Mouse (Mus musculus) lung, postnatal 0 days (tissue): Measurements from ENCODE around the gene Gen1. TPM values are rescaled to one million over a fixed set of nuclear protein-coding genes. Genes with fewer than 3 reads are reported as not detected.

ENCODE experiments used
- ATAC-seq: fragments of 200-750 bp; cut with Nextera tagmentation; 2 replicates; pipeline ENCODE4 v1.8.0; 2017; ENCODE audit warnings: moderate library complexity
- DNase-seq: peaks from one replicate; pipeline ENCODE4 v3.0.0-alpha.2; 2016; ENCODE audit warnings: low spot score
- H3K27ac ChIP-seq: fragments of 300-500 bp; sonication (generic); 2 replicates; pipeline ENCODE4 v1.5.1; 2014; ENCODE audit warnings: antibody characterized with exemption, mild to moderate bottlenecking, low read length, mixed read lengths
- H3K27me3 ChIP-seq: fragments of 300-500 bp; sonication (generic); replicated peaks from 2 replicates; pipeline ENCODE4 v1.6.1; 2014; ENCODE audit warnings: low read length, mixed read lengths; ENCODE audit not compliant: insufficient read depth
- H3K36me3 ChIP-seq: fragments of 300-500 bp; sonication (generic); 2 replicates; pipeline ENCODE4 v1.6.1; 2014; ENCODE audit warnings: low read length, mixed read lengths; ENCODE audit not compliant: insufficient read depth
- H3K4me1 ChIP-seq: fragments of 300-500 bp; sonication (generic); 2 replicates; pipeline ENCODE4 v1.6.1; 2014; ENCODE audit warnings: antibody characterized with exemption, low read depth, low read length, mixed read lengths; ENCODE audit not compliant: insufficient read depth
- H3K4me2 ChIP-seq: fragments of 300-500 bp; sonication (generic); replicated peaks from 2 replicates; pipeline ENCODE4 v1.6.1; 2014; ENCODE audit warnings: low read depth, mild to moderate bottlenecking, low read length, moderate library complexity, mixed read lengths
- H3K4me3 ChIP-seq: fragments of 300-500 bp; sonication (generic); 2 replicates; pipeline ENCODE4 v1.5.1; 2014; ENCODE audit warnings: low read depth, low read length
- H3K9ac ChIP-seq: fragments of 300-500 bp; sonication (generic); replicated peaks from 2 replicates; pipeline ENCODE4 v1.6.1; 2014; ENCODE audit warnings: low read depth, mild to moderate bottlenecking
- H3K9me3 ChIP-seq: fragments of 300-500 bp; sonication (generic); 2 replicates; pipeline ENCODE4 v1.6.1; 2016; ENCODE audit warnings: low read length, mixed read lengths
- CTCF ChIP-seq: IDR thresholded peaks from 2 replicates; pipeline ENCODE4 v1.5.1; 2016; ENCODE audit warnings: antibody characterized with exemption, mild to moderate bottlenecking
- EP300 ChIP-seq: IDR thresholded peaks from 2 replicates; pipeline ENCODE4 v1.6.1; 2016; ENCODE audit warnings: antibody characterized with exemption, mild to moderate bottlenecking, control low read depth
- WGBS: fragments of 180-500 bp; shearing (Covaris S2); extraction: QIAGEN DNeasy Blood & Tissue Kit; methylation state at CpG from one replicate; pipeline ENCODE4 v1.1.7; 2014; 5-methylcytosine and 5-hydroxymethylcytosine counted together
- polyA plus RNA-seq: library from polyadenylated mRNA; unstranded; fragments of >200 nt; fragmentation: Nextera tagmentation; extraction: Ambion mirVana; gene quantifications from 2 replicates; pipeline ENCODE4 v1.2.1, GENCODE M21; 2015

Gene Gen1
- polyA plus RNA-seq, 1 experiment from 2014 or later = 0.55 TPM

GRCm38 (mm10) chr12:11217726-11218250 lies 47.8 kb downstream of the Gen1 start:
- H3K4me2 ChIP-seq = no peak overlapping the region
- no peak for DNase-seq
- H3K27ac ChIP-seq = no peak overlapping the region
- ATAC-seq = no peak
- 62% methylated on average over 7 of the region's 7 CpGs for WGBS
- no peaks in the 10 kb centered on the region for H3K9me3 ChIP-seq
- H3K9ac ChIP-seq = no peak overlapping the region
- no peaks in the 10 kb centered on the region for H3K4me1 ChIP-seq
- H3K4me3 ChIP-seq = no peak overlapping the region
- no peaks in the 10 kb centered on the region for H3K27me3 ChIP-seq
- H3K36me3 ChIP-seq = no peaks in the 10 kb centered on the region
- TF ChIP-seq EP300 (no peak), CTCF (no peak)

- H3K4me1 ChIP-seq = no peaks in the 10 kb centered on the region
- H3K27me3 ChIP-seq = no peaks in the 10 kb centered on the region
- H3K36me3 ChIP-seq = no peaks in the 10 kb centered on the region
- H3K9me3 ChIP-seq = no peaks in the 10 kb centered on the region
- no peak overlapping the region for H3K27ac ChIP-seq
- H3K4me2 ChIP-seq = no peak overlapping the region
- DNase-seq (no peak), ATAC-seq (no peak)
- H3K9ac ChIP-seq = no peak overlapping the region
- TF ChIP-seq CTCF = no peak
- no peak for TF ChIP-seq EP300
- no peak overlapping the region for H3K4me3 ChIP-seq
- WGBS = 72% methylated on average over 3 of the region's 3 CpGs
Measured at GRCm38 (mm10) chr12:11216454-11216853, 49.1 kb downstream of the Gen1 start.

GRCm38 (mm10) chr12:11215555-11215954 lies 50.0 kb downstream of the Gen1 start:
- H3K4me1 ChIP-seq = no peaks in the 10 kb centered on the region
- ATAC-seq = no peak
- H3K27ac ChIP-seq = no peak overlapping the region
- WGBS = 75% methylated on average over 2 of the region's 2 CpGs
- no peaks in the 10 kb centered on the region for H3K36me3 ChIP-seq
- no peak overlapping the region for H3K4me2 ChIP-seq
- no peaks in the 10 kb centered on the region for H3K9me3 ChIP-seq
- TF ChIP-seq EP300 = no peak
- no peak for DNase-seq
- no peak overlapping the region for H3K4me3 ChIP-seq
- no peaks in the 10 kb centered on the region for H3K27me3 ChIP-seq
- no peak overlapping the region for H3K9ac ChIP-seq

- no peaks in the 10 kb centered on the region for H3K4me1 ChIP-seq
- TF ChIP-seq EP300 = no peak
- TF ChIP-seq CTCF = no peak
- H3K9me3 ChIP-seq = no peaks in the 10 kb centered on the region
- H3K4me3 ChIP-seq = no peak overlapping the region
- no peak overlapping the region for H3K9ac ChIP-seq
- no peak overlapping the region for H3K27ac ChIP-seq
- H3K27me3 ChIP-seq = no peaks in the 10 kb centered on the region
- no peaks in the 10 kb centered on the region for H3K36me3 ChIP-seq
- DNase-seq (no peak), ATAC-seq (no peak)
- no peak overlapping the region for H3K4me2 ChIP-seq
Measured at GRCm38 (mm10) chr12:11214776-11215175, 50.8 kb downstream of the Gen1 start.

GRCm38 (mm10) chr12:11212881-11213280 lies 52.7 kb downstream of the Gen1 start:
- Histone ChIP-seq H3K4me2 (no peak overlapping the region), H3K36me3 (no peaks in the 10 kb centered on the region), H3K27ac (no peak overlapping the region), H3K9me3 (no peaks in the 10 kb centered on the region), H3K4me1 (no peaks in the 10 kb centered on the region), H3K27me3 (no peaks in the 10 kb centered on the region), H3K4me3 (no peak overlapping the region), H3K9ac (no peak overlapping the region)
- TF ChIP-seq CTCF (no peak), EP300 (no peak)
- no peak for DNase-seq
- ATAC-seq = no peak
- 72% methylated on average over 1 of the region's 1 CpGs for WGBS

- no peak overlapping the region for H3K27ac ChIP-seq
- no peak overlapping the region for H3K4me3 ChIP-seq
- DNase-seq = no peak
- TF ChIP-seq EP300 (no peak), CTCF (no peak)
- no peak overlapping the region for H3K9ac ChIP-seq
- no peak overlapping the region for H3K4me2 ChIP-seq
- no peak for ATAC-seq
- H3K9me3 ChIP-seq = no peaks in the 10 kb centered on the region
- H3K36me3 ChIP-seq = no peaks in the 10 kb centered on the region
- WGBS = 48% methylated on average over 3 of the region's 3 CpGs
- no peaks in the 10 kb centered on the region for H3K4me1 ChIP-seq
- no peaks in the 10 kb centered on the region for H3K27me3 ChIP-seq
Measured at GRCm38 (mm10) chr12:11210361-11210760, 55.2 kb downstream of the Gen1 start.

GRCm38 (mm10) chr12:11209636-11210035 lies 56.0 kb downstream of the Gen1 start:
- no peak for TF ChIP-seq CTCF
- no peak for TF ChIP-seq EP300
- no peaks in the 10 kb centered on the region for H3K4me1 ChIP-seq
- H3K27ac ChIP-seq = no peak overlapping the region
- no peak overlapping the region for H3K4me2 ChIP-seq
- 56% methylated on average over 5 of the region's 5 CpGs for WGBS
- H3K27me3 ChIP-seq = no peaks in the 10 kb centered on the region
- no peaks in the 10 kb centered on the region for H3K9me3 ChIP-seq
- H3K36me3 ChIP-seq = no peaks in the 10 kb centered on the region
- no peak for DNase-seq
- no peak overlapping the region for H3K4me3 ChIP-seq
- H3K9ac ChIP-seq = no peak overlapping the region
- no peak for ATAC-seq
